Mouse (Mus musculus) spleen, adult 18-20 months (tissue): ENCODE measurements at regions not wholly inside any gene's neighbourhood (a gene's known extent, or its start where the extent isn't known, plus 50 kb on each side); places are given as distances from the start of the nearest gene placed in this dataset.

ENCODE experiments used
- DNase-seq, 2 experiments: peaks; one replicate each; pipeline ENCODE4 v3.0.0; 2022; ENCODE audit warnings: mixed read lengths in 2 of 2

DNA sequence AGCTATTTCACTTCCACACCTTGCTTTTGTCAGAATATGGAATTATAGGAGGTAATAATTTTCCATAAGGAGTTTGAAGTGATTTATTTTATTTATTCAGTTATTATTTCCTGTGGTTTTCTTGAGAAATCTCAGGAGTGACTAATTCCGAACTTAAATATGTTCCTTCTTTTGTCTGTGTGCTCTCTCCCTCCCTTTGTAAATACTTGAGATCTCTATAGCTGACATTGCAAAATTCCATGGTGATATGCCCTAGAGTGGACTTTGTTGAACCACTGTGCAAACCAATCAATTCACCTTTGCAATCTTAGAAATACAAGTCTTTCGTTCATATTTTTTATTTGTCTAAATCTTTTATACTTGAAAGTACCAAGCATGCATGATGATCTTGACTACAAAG is 478.8 kb upstream of the Gm9747 start:
- DNase-seq = no peak

DNA sequence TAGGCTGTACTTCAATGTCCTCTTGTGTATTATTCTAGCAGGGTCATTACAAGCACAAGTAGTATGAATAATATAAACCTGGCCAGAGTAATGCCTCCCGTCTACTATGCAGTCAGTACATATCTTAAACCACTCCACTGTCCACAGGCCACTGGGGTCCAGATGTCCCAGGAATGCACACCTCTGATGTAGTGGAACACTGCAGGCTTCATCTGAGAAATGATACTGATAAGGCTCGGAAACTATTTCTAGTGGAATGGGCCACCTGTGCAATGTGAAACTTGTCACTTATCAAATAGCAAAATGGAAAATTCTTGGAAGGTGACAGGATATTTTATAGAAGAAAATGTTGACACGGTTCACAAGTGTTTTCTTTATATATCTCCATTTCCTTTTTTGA is 477.6 kb upstream of the Gm9747 start:
- no peak for DNase-seq

DNA sequence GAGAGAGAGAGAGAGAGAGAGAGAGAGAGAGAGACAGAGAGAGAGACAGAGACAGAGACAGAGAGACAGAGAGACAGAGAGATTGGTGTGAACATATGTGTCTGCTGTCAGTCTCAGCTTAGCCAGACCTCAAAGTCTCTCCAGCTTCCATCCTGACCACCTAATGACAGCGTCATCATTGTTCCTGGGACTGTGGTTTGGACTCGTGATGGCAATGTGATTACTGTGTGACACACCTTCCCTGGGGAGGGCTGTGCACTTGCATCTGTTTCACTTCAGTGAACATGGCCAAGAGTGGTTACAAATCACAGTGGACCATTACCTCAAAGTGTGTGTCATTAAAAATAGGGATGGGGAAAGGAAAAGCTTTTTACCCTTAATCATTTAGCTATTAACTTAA is 477.2 kb upstream of the Gm9747 start:
- DNase-seq = no peak

DNA sequence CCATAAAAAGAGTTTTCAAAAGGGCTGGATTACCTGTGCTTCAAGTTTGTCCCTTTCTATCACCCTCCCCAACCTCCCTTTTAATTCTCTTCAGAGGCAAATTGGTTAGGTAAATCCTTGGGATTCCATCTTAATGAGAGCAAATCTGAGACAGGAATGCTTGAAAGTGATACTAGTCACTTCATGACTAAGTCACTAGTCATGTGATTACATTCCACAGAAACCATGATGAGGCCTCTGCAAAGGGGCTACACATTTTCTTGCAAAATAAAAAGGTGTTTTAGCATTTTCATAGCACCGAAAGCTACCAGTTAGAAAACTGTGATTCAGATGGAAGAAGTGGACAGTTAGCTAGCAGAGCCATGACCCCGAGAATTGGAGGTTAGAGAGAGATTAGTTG is 473.0 kb upstream of the Gm9747 start:
- no peak for DNase-seq

DNA sequence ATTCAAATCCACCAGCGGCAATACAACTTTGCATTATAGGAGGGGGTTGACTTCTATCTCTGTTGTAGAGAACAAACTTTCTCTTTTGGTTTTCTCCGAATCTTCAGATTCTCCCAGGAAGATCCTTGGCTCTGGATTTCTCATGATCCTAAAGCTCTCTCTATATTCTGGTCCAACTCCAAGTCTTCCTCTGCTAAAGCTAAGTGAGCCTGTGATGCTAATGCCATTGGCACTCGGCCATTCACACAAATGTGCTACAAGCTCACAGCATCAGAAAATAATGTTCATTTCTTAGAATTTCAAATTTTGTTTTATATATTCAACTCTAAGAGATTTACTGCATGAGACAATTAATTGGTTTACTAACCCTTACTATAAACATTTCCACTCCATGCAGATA is 461.2 kb upstream of the Gm9747 start:
- DNase-seq = no peak

DNA sequence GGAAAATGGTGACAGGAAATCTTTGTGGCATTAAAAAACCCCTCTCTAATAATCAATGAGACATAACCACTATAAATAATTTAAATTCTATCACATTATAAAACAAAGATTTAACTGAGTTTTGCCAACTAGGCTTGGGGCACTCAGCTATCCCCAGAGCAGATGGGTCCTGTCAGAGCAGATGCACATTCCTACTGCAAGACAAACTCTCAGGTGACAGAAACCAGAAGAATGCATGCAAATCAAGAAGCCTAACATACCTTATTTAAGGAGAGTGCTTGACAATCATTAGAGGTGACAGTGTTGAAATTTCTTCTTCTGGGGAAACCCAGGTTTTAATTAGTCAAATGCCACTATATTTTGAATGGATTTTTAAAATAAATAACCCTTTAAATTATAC is 452.3 kb upstream of the Gm9747 start:
- no peak for DNase-seq

DNA sequence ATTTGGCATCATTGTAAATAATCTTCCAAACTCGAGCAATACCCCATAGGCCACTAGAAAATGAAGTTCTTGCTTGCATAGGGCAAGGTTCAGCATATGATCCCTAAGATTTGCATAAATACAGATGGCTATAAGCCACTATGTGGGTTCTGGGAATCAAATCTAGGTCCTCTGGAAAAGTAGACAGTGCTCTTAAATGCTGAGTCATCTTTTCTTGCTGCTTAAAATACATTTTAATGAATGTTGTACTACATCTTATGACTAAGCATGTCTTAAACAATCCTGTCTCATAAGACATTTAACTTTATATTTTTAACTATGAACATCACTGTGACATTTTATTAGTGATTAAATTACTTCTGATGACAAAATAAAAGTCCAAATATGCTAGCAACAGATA is 448.6 kb upstream of the Gm9747 start:
- no peak for DNase-seq

DNA sequence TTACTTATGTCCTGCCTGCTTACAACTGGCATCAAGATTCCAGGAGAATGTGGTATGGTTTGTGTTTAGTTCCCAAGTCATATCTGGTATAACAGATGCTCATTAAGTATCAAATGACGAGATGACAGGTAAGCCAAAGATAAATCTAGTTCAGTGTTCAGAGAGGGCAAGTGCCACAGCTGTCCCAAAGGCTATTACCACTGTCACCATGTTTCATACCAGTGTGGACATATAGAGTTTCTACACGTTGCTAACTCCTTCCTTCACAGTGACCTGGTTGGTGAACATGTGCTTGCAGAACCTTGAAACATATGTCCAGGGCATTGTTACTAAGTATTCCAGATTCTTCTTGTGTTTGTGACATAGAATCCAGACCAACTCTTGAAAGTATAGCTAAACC is 438.1 kb upstream of the Gm9747 start:
- no peak for DNase-seq

DNA sequence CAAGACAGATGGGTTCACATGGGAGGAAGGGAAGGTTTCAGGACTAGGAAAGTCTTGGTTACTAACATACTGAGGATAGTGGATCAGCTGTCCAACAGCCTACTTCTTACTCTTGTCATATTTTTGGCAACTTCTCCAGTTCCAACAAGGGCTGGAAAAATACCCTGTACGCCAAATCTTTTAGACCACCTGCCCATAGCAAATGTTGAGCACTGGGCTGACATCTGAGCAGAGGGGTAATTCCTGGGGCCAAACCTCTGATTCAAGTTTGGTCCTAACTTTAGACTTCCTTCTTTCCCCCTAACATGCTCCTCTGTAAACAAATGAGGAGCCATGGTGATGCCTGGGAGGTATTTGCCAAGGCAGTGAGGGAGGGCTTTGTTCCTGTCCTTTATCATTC is 437.5 kb upstream of the Gm9747 start:
- DNase-seq = no peak

DNA sequence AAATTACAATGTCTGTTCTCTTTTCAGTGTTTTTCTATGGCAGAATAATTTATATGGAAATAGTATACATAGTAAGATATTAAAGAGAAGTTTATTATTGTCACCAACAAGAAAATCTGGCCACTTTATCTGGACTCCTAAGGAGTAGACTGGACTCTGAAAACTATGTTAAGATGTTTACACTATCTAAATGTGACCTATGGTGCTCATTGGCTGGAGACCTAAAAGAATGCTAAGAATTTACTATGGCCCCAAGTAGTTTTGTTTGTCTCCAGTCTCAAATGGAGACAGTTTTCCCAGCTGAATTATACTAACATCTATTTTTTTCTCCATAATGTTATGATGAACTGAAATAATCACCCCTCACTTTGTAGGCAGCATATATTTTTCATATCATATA is 421.3 kb upstream of the Gm9747 start:
- no peak for DNase-seq

DNA sequence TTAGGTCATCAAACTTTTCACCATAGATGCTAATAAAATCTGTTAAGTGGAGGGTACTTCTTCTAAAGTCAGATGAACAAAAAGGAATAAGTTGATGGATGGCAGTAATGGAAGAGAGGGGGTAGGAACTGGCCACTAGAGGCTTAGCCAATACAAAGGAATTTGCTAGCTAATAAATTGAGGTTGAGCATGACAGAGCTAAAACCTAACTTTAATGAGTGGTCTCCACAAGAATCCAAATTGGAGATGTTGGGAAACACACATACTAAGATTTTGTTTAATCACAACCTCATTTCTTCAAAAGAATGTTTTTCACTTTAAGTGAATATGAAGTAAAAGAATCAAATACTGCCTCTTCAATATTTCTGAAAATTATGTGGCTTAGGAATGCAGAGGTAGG is 414.0 kb upstream of the Gm9747 start:
- no peak for DNase-seq

DNA sequence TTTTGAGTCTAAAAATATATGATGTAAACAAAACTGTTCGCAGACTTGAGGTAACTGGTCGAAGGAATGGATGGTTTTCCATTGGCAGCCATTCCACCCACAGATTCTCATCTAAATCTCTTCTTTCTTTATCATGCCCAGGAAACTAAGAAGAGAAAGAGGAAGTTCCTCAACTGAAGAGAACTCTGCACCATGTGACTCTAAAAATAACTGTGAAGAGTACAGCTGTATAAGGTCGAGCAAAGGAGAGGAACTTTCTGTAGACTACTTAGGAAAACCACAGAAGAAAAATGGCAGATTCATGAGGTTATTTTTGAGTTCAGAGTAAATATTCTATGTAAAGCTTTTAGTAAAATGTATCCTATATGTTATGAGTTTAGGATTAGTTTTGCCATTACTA is 390.9 kb upstream of the Gm9747 start:
- no peak for DNase-seq

DNA sequence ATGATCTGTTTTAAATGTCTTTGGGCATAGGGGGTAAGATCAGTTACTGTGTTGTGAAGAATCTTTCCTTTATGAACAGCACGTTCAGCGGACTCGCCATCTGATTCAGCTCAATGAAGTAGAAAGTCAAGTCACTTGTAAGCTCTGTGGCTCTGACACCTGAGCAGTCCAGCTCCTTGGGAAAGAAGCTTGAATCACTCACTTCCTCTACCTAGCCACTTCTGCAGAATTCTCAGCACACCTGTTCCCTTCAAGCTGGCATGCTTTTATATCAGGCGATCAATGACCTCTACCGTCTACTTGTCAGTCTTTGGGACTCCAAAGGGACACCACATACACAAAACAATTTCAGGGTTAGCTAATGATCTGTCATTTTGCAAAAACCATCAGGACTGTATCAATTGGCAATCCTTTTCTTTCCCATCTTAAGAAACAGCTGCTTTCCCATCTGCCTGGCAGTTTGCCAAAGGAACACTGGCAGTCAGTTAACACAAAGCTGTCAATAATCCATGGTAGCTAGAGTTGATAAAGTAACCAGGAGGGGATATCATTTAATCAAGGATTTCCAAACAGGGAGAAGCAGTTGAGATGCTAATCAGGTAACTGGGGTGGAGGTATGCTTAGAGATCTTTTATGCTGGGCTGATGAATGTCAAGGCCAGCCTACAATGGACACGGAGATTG is 382.3 kb upstream of the Gm9747 start:
- no peak for DNase-seq

DNA sequence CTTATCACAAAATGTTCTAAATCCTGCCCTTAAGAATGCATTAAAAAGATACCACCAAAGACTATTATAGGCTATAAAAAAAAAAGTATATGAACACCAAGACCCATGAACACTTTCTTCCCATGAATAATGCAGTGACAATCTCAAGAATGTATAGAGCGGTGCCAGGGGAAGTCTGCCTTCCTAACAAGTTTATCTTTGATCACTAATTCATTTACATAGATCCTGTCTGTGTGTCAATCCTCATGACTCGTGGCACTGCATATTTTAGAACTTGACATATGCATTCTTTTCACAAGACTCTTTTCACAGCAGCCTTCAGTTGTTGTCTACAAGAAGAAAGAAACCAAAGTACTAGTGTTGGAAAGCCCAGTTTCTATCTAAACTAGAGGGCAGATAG is 373.4 kb upstream of the Gm9747 start:
- no peak for DNase-seq

DNA sequence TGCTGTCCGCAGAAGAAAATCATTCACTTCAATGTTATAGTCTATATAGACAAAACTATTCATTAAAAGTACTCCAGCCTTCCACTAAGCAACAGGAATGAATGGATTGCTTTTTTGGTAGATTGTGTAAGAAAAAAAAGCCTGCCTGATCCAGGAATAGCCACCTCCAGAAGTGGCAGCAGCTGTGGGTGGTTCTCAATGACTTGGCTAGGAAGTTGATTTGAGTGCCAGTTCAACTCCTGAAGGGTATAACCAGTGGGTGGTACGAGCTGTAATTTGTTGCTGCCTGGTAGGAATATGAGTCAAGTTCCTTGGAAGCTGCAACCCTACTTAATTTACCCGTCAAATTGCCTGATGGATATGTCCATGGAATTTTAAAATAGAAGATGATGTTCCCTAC is 368.3 kb upstream of the Gm9747 start:
- DNase-seq = no peak

DNA sequence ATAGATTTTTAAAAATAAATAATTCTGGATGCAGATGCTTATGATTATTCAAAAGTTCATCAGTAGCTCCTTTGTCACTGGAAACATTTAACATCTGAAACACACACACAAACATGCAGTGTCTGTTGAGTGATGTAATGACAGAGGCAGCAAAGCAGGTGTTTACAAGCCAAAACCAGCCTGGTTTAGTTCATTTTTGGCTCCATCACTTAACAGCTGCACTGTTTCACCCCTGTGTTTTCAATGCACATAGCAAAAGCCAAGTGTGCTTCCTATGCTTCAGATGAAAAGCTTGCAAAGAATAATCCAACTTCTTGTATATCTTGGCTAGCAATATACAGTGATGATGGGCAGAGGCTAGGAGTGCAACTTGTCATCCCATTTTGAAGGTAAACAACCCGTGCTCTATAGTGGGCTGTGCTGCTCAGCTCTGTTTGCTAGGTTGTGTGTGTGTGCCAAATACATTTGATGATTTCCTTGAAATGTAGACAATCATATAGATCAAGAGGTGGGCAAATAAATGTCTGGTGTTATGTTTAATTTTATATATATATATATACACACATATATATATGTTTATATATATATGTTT is 345.9 kb upstream of the Gm9747 start:
- DNase-seq = no peak

DNA sequence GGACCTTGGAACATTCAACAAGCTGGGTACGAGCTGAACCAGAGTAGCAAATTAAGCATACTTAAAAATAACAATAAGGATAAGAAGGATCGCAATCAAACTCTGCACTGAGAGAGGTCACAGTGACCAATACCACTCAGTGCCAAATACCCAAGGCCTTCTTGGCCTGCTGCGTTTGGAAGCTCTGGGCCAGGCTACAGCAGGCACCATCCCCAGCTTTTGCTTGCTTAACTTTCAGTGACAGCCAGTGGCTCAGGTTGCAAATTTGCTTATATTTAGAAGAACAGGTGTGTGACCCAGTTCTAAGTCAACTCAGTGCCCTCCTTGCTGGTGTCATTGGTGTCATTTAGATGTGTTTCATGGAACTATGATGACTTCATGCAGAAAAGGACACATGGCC is 335.7 kb upstream of the Gm9747 start:
- no peak for DNase-seq

DNA sequence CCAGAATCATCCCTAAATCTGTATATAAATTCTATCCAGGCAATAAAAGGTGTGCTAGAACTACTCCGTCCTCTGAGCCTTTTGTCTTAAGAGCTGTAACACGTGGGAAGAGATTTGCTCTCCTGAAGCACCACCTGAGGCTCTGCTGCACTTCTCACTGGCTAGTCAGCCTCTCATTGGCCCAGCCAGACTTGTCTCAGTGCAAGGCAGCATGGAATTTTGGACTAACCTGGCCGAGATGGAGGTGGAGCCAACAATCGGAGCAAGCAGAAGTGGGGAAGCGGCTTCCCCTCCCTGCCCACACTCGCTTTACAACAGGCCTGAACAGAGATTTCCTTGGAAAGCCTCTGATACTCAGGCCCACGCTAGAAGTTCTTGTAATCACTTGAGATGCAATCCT is 332.1 kb upstream of the Gm9747 start:
- no peak for DNase-seq

DNA sequence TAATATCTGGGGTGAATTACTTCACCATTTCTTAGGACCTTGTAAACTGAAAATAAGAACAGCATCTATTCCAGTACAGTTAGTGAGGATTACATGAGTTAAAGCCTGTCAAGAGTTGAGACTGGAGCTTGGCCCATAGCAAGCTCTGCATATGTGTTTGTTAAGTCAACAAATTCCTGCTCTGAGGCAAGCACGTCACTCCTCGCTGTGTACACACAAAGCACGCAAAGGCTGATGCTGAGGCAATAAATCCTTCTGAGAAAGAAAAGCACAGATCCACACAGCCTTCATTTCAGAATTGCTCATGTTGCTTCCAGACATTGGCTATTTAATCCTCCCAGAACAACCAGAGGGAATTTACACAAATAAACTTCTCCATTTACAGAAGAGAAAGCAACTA is 328.9 kb upstream of the Gm9747 start:
- no peak for DNase-seq

DNA sequence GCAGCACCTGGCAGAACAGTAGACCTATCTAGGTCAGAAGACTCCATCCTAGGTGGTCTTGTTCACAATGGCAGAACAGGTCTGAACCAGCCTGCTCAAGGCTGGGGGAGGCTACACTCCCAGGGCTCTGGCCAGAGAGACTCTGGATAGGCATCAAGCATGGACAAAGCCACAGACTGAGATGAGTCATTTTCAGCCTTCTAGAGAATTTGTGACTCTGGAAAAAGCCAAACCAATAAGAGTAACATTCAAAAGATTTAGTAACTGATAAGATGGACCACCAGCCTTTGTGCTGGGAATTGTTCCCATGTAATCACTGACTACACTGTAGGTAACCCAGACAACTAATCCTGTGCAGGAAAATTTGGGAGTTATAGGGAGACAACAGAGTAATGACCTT is 320.3 kb upstream of the Gm9747 start:
- DNase-seq = no peak

DNA sequence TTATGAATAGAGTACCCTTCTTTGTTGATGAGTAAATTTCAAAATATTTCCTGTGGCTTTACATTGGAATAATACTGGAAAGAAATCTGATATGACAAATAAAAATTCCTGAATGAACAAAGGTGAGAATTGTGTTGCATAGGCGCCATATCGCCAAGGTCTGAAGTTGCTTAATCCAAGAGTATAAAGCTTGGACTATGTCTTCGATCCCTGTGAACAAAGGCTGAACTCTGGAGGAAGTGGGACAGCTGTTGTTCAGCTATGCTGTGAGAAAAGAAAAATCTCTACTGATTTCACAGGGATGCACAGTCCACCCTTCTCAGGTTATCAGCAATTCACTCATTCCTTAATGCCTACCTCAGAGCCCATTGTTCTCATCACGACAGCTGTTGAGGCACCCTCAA is 319.3 kb upstream of the Gm9747 start:
- no peak for DNase-seq

DNA sequence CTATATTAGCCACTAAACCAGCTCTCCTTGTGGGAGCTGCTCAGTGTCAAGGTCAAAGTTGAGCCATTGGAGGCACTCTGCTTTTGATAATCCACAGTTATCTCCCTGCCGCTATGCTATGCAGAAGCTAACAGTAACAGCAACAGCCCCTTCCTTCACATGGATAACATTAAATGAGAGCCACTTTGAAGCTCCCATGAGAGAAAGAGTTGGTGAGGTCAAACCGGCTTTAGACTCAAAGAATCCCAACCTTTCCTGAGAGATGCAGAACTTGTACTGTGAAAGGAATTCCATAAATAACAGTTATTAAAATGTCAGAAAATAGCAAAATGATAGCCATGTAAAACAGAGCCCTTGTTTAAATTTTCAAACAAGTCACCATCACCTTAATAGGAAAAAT is 316.1 kb upstream of the Gm9747 start:
- DNase-seq = no peak

DNA sequence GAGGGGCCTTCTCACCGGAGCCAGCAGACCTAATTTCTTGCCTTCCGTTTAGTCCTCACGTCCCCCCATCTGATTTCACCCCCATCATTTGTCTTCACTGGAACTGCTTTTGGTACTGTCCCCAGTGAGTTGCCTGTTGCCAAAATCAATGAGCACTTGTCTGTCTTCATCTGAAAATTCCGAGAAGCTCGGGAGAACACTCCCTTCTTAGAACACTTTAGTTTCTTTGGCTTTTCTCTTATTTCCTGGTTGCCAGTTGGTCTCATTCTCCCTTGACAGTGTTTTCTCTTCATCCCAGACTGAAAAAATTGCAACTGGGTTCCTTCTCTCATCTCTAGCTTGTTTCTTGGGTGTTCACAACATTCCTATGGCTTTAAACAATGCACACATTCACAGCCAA is 305.2 kb upstream of the Gm9747 start:
- no peak for DNase-seq

DNA sequence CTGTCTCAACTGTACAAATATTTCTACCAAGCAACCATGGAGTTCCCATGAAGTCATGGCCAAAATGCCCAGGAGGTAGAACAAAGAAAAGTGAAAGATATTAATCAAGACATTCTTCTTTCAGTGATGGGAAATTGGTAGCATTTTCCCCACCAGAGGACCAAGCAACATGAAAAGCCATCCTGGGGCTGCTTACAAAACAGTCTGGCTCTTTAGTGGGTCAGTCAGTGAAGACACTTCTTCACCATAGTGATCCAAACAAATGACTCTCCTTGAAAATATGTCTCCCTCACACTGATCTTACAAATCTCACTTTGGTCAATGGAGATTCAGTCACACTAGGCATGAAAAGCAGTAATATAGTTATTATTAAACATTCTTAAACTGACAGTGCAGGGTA is 299.8 kb upstream of the Gm9747 start:
- DNase-seq = no peak

DNA sequence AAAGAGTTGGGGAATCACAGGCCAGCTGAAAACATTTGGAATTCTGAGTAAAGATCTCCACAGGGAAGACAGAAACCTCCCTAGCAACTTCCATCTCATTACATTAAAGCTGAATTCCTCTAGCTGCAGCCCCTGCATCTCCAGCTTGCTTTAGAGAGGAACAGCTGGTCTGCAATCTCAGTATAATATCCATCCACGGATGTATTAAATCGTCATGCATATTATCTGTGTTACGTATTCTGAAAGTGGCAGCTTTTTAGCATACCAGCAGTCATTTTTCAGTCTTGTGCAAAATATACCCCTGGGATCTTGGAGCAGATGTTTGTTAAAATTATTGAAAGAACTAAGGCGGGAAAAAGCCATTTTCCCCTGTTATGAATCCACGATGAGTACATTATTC is 287.7 kb upstream of the Gm9747 start:
- no peak for DNase-seq
